Mouse (Mus musculus) forebrain, embryonic 11.5 days (tissue): ENCODE measurements at regions not wholly inside any gene's neighbourhood (a gene's known extent, or its start where the extent isn't known, plus 50 kb on each side); places are given as distances from the start of the nearest gene placed in this dataset.

Experiments used
- ATAC-seq: fragments of 200-750 bp; cut with Nextera tagmentation; replicated peaks from 2 replicates; pipeline ENCODE4 v1.8.0; 2017; ENCODE audit warnings: moderate TSS enrichment; ENCODE audit not compliant: low FRiP score
- DNase-seq: peaks from one replicate; pipeline ENCODE4 v3.0.0-alpha.2; 2017; ENCODE audit warnings: low spot score
- H3K27ac ChIP-seq: fragments of 300-500 bp; sonication (generic); 2 replicates; pipeline ENCODE4 v1.5.1; 2014; ENCODE audit warnings: low read depth, low read length
- H3K27me3 ChIP-seq: fragments of 300-500 bp; sonication (generic); 2 replicates; pipeline ENCODE4 v1.6.1; 2014; ENCODE audit warnings: mild to moderate bottlenecking, low read length, mixed read lengths; ENCODE audit not compliant: control insufficient read depth, insufficient read depth
- H3K36me3 ChIP-seq: fragments of 300-500 bp; sonication (generic); 2 replicates; pipeline ENCODE4 v1.6.1; 2014; ENCODE audit warnings: mild to moderate bottlenecking, low read length, moderate library complexity, mixed read lengths; ENCODE audit not compliant: control insufficient read depth, insufficient read depth
- H3K4me1 ChIP-seq: fragments of 300-500 bp; sonication (generic); replicated peaks from 2 replicates; pipeline ENCODE4 v1.6.1; 2014; ENCODE audit warnings: low read length, mixed read lengths; ENCODE audit not compliant: control insufficient read depth, insufficient read depth
- H3K4me2 ChIP-seq: fragments of 300-500 bp; sonication (generic); 2 replicates; pipeline ENCODE4 v1.6.1; 2014; ENCODE audit warnings: low read depth, mild to moderate bottlenecking, low read length, moderate library complexity, mixed read lengths; ENCODE audit not compliant: severe bottlenecking
- H3K4me3 ChIP-seq: fragments of 300-500 bp; sonication (generic); 2 replicates; pipeline ENCODE4 v1.5.1; 2014; ENCODE audit warnings: low read depth, low read length
- H3K9ac ChIP-seq: fragments of 300-500 bp; sonication (generic); 2 replicates; pipeline ENCODE4 v1.6.1; 2014; ENCODE audit warnings: low read length
- H3K9me3 ChIP-seq: fragments of 300-500 bp; sonication (generic); 2 replicates; pipeline ENCODE4 v1.6.1; 2016; ENCODE audit warnings: low read length, mixed read lengths; ENCODE audit not compliant: control insufficient read depth
- WGBS: fragments of 180-500 bp; shearing (Covaris S2); extraction: QIAGEN DNeasy Blood & Tissue Kit; methylation state at CpG from one replicate; pipeline ENCODE4 v1.1.7; 2014; 5-methylcytosine and 5-hydroxymethylcytosine counted together

GRCm38 (mm10) chr16:73120568-73120967, 812.5 kb downstream of the Robo1 start:
- no peaks in the 10 kb centered on the region for H3K9me3 ChIP-seq
- H3K4me3 ChIP-seq = no peak overlapping the region
- H3K36me3 ChIP-seq = no peaks in the 10 kb centered on the region
- no peak overlapping the region for H3K27ac ChIP-seq
- no peak overlapping the region for H3K4me2 ChIP-seq
- H3K4me1 ChIP-seq = no peaks in the 10 kb centered on the region
- DNase-seq (no peak), ATAC-seq (no peak)
- H3K9ac ChIP-seq = no peak overlapping the region
- no peaks in the 10 kb centered on the region for H3K27me3 ChIP-seq

- Histone ChIP-seq H3K36me3 (no peaks in the 10 kb centered on the region), H3K4me1 (no peaks in the 10 kb centered on the region), H3K27me3 (no peaks in the 10 kb centered on the region), H3K27ac (no peak overlapping the region), H3K4me3 (no peak overlapping the region), H3K9me3 (no peaks in the 10 kb centered on the region), H3K4me2 (no peak overlapping the region), H3K9ac (no peak overlapping the region)
- ATAC-seq (no peak), DNase-seq (no peak)
- 35% methylated on average over 2 of the region's 2 CpGs for WGBS
Measured at GRCm38 (mm10) chr16:73117338-73117737, 809.2 kb downstream of the Robo1 start.

- WGBS = 54% methylated on average over 7 of the region's 7 CpGs
- H3K4me1 ChIP-seq = no peaks in the 10 kb centered on the region
- H3K27ac ChIP-seq = no peak overlapping the region
- ATAC-seq (peak; percentile 66), DNase-seq (no peak)
- no peaks in the 10 kb centered on the region for H3K9me3 ChIP-seq
- no peak overlapping the region for H3K4me3 ChIP-seq
- H3K4me2 ChIP-seq = no peak overlapping the region
- H3K36me3 ChIP-seq = no peaks in the 10 kb centered on the region
- H3K9ac ChIP-seq = no peak overlapping the region
- H3K27me3 ChIP-seq = no peaks in the 10 kb centered on the region
Measured at GRCm38 (mm10) chr16:73108021-73108452, 799.9 kb downstream of the Robo1 start.

DNA sequence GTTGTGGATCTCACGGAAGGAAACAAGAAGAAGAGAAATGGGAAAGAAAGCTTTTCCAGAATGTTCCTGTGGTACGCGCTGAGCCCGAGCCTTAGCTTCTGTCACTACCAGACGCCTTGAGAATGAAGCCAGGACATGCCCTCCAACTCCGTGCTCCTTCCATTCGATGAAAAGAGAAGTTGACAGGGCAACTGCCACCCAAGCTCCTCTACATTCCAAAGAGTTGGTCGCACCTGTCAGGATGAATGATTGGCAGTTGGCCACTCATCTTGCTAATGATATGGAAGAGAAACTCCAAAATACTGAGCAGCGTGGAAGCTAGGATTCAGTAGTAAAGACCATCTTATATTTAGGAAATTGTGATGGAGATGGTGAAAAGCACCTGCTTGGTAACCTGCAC, 799.5 kb downstream of the Robo1 start:
- H3K4me1 ChIP-seq = no peaks in the 10 kb centered on the region
- no peak overlapping the region for H3K27ac ChIP-seq
- no peak for DNase-seq
- H3K27me3 ChIP-seq = no peaks in the 10 kb centered on the region
- no peak for ATAC-seq
- no peak overlapping the region for H3K4me2 ChIP-seq
- H3K4me3 ChIP-seq = no peak overlapping the region
- no peaks in the 10 kb centered on the region for H3K9me3 ChIP-seq
- no peak overlapping the region for H3K9ac ChIP-seq
- WGBS = 82% methylated on average over 9 of the region's 9 CpGs
- H3K36me3 ChIP-seq = no peaks in the 10 kb centered on the region

GRCm38 (mm10) chr16:73105496-73105895, 797.4 kb downstream of the Robo1 start:
- Histone ChIP-seq H3K9ac (no peak overlapping the region), H3K4me2 (no peak overlapping the region), H3K27me3 (no peaks in the 10 kb centered on the region), H3K9me3 (no peaks in the 10 kb centered on the region), H3K4me1 (no peaks in the 10 kb centered on the region), H3K27ac (no peak overlapping the region), H3K36me3 (no peaks in the 10 kb centered on the region), H3K4me3 (no peak overlapping the region)
- 78% methylated on average over 10 of the region's 10 CpGs for WGBS
- ATAC-seq = no peak
- no peak for DNase-seq

GRCm38 (mm10) chr16:73100273-73100672, 792.2 kb downstream of the Robo1 start:
- WGBS = 82% methylated on average over 8 of the region's 8 CpGs
- H3K4me1 ChIP-seq = peaks cover 5% of the 10 kb centered on the region; the same call in 1 of the 2 replicates
- DNase-seq = no peak
- H3K4me2 ChIP-seq = no peak overlapping the region
- H3K9ac ChIP-seq = no peak overlapping the region
- no peak overlapping the region for H3K27ac ChIP-seq
- no peaks in the 10 kb centered on the region for H3K36me3 ChIP-seq
- peaks cover 2% of the 10 kb centered on the region; the same call in 1 of the 2 replicates for H3K27me3 ChIP-seq
- H3K4me3 ChIP-seq = no peak overlapping the region
- H3K9me3 ChIP-seq = no peaks in the 10 kb centered on the region
- ATAC-seq = no peak

- DNase-seq (no peak), ATAC-seq (no peak)
- no peak overlapping the region for H3K4me2 ChIP-seq
- H3K27ac ChIP-seq = no peak overlapping the region
- peaks cover 2% of the 10 kb centered on the region; the same call in 1 of the 2 replicates for H3K27me3 ChIP-seq
- H3K9me3 ChIP-seq = no peaks in the 10 kb centered on the region
- no peak overlapping the region for H3K9ac ChIP-seq
- peaks cover 5% of the 10 kb centered on the region; the same call in 1 of the 2 replicates for H3K4me1 ChIP-seq
- no peak overlapping the region for H3K4me3 ChIP-seq
- H3K36me3 ChIP-seq = no peaks in the 10 kb centered on the region
- WGBS = 16% methylated on average over 4 of the region's 4 CpGs
Measured at GRCm38 (mm10) chr16:73098760-73099159, 790.7 kb downstream of the Robo1 start.

GRCm38 (mm10) chr16:73097176-73097575, 789.1 kb downstream of the Robo1 start:
- H3K4me2 ChIP-seq = peak overlapping the region; percentile 26; the same call in 1 of the 2 replicates
- ATAC-seq = 0 out of 2 replicates have a peak, but pooled peaks have one; percentile 39
- no peak overlapping the region; the same call in 1 of the 2 replicates for H3K9ac ChIP-seq
- H3K4me1 ChIP-seq = peaks cover 5% of the 10 kb centered on the region; the same call in 1 of the 2 replicates
- H3K27me3 ChIP-seq = peaks cover 2% of the 10 kb centered on the region; the same call in 1 of the 2 replicates
- no peak overlapping the region for H3K27ac ChIP-seq
- no peaks in the 10 kb centered on the region for H3K9me3 ChIP-seq
- H3K4me3 ChIP-seq = no peak overlapping the region
- 19% methylated on average over 14 of the region's 14 CpGs for WGBS
- no peaks in the 10 kb centered on the region for H3K36me3 ChIP-seq
- DNase-seq = peak; percentile 60
